Mouse (Mus musculus): ENCODE results near the gene Wdr46.

- TF ChIP-seq CTCF (IDR thresholded peaks at IDR 0.05; ENCODE audit: extremely low read depth, insufficient read depth, insufficient read length, insufficient replicate concordance): no peak
- TF ChIP-seq POLR2A (IDR thresholded peaks at IDR 0.05; ENCODE audit: low read depth, low read length): no peak
Observed at GRCm38 (mm10) chr17:33948090-33948904, 7.8 kb downstream of the Wdr46 start.
